Mouse (Mus musculus) thymus, adult 2 months (tissue): ENCODE measurements around the gene Ino80d.

ENCODE experiments used
- CTCF ChIP-seq: fragments of 200-500 bp; IDR thresholded peaks from 2 replicates; pipeline ENCODE4 v1.5.1; 2012; ENCODE audit warnings: mild to moderate bottlenecking, control low read depth, low read length, moderate library complexity, borderline replicate concordance; ENCODE audit not compliant: control insufficient read depth, poor library complexity, insufficient read depth; ENCODE audit errors: extremely low read depth
- POLR2A ChIP-seq: fragments of 200-500 bp; IDR thresholded peaks from 2 replicates; pipeline ENCODE4 v1.6.1; 2012; ENCODE audit warnings: mild to moderate bottlenecking, low read length, control low read depth, moderate library complexity; ENCODE audit not compliant: control insufficient read depth, poor library complexity, insufficient read depth; ENCODE audit errors: extremely low read depth

DNA sequence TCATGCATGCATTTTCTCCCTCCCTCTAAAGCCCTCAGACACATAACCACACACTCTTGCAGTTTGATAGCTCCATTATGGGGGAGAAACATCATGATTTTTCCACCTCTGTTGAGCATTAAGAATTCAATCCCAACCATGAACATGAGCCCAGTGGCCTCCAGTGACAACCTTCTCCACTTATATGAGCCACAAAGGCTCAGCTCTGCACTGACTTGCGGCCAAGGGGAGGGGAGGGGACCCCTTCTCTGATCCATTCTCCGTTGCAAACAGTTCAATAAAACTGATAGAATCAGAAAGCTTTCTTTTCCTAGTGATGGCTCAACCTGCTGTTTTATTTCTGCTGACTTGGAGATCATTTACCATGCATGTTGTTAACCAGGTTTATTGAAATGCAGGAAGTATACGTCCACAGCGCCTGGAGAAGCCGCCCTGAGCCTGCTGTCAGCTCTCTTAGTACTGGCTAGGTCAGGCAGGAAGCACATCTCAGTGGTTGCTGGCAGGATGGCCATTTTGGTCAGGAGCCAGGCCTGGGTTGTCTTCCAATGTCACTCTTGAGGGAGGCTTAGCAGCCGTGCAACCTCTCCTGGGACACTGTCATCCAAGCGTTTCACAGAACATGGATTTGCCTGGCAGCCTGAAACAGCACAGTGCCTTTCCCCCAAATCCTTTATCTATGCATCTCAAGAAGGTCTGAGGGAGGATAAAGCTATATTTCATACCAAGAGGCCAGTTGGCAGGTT, 163.2 kb downstream of the Ino80d start:
- TF ChIP-seq CTCF, result no peak
- no peak for TF ChIP-seq POLR2A
